Mouse (Mus musculus) gastrocnemius, adult 18-20 months (tissue): ENCODE data around the gene Pcnt. TPM values are rescaled to one million over a fixed set of nuclear protein-coding genes. Genes with fewer than 3 reads are reported as not detected.
A peak's percentile ranks its signal among the peaks of the same experiment; 100 is the strongest.

Experiments used
- DNase-seq: peaks from one replicate; pipeline ENCODE4 v3.0.0; 2021; ENCODE audit warnings: low spot score
- long read RNA-seq, 2 experiments: library from polyadenylated mRNA; stranded (forward); transcript quantifications; one replicate each; pipeline ENCODE4 v2.0.0; 2021
- total RNA-seq, 2 experiments: library from RNA; stranded (reverse); gene quantifications; 2 replicates each; pipeline ENCODE4 v1.2.3; 2021

Pcnt gene
- 10 to 100 TPM; 59.1 to 63.4 TPM for total RNA-seq
- long read RNA-seq, experiment 1, partial matches to known transcripts: 10 of 28 reads
- long read RNA-seq, experiment 1, other reads (novel, unspliced or antisense): 17 of 28 reads
- long read RNA-seq, experiment 2, partial matches to known transcripts: 19 of 35 reads
- long read RNA-seq, experiment 2, other reads (novel, unspliced or antisense): 15 of 35 reads

GRCm38 (mm10) chr10:76442178-76443088, at the start of gene Pcnt:
Gene Pcnt, minus strand, starts transcription at chr10:76442786.
- peak; percentile 98 for DNase-seq

- no peak for DNase-seq
Observed at GRCm38 (mm10) chr10:76489205-76489604, 46.6 kb upstream of the Pcnt start.

GRCm38 (mm10) chr10:76488265-76488664, 45.7 kb upstream of the Pcnt start:
- no peak for DNase-seq

- DNase-seq: no peak
Observed at GRCm38 (mm10) chr10:76486302-76486701, 43.7 kb upstream of the Pcnt start.

- DNase-seq: no peak
Observed at GRCm38 (mm10) chr10:76481480-76481879, 38.9 kb upstream of the Pcnt start.

- no peak for DNase-seq
Observed at GRCm38 (mm10) chr10:76480851-76481250, 38.3 kb upstream of the Pcnt start.

GRCm38 (mm10) chr10:76473759-76474158, 31.2 kb upstream of the Pcnt start:
- no peak for DNase-seq

- DNase-seq: peak; percentile 88
Observed at GRCm38 (mm10) chr10:76468203-76469162, 25.9 kb upstream of the Pcnt start, which contains the start of the genes Mcm3ap and Ybey. Gene Mcm3ap, plus strand, starts transcription at chr10:76468927. Gene Ybey, minus strand, starts transcription at chr10:76469114.

- no peak for DNase-seq
Observed at GRCm38 (mm10) chr10:76462721-76463120, 20.1 kb upstream of the Pcnt start.

- DNase-seq: no peak
Observed at GRCm38 (mm10) chr10:76462312-76462711, 19.7 kb upstream of the Pcnt start.

GRCm38 (mm10) chr10:76461255-76461654, 18.7 kb upstream of the Pcnt start:
- no peak for DNase-seq

- peak; percentile 42 for DNase-seq
Observed at GRCm38 (mm10) chr10:76455289-76455688, 12.7 kb upstream of the Pcnt start.

- peak; percentile 26 for DNase-seq
Observed at GRCm38 (mm10) chr10:76448851-76449250, 6.3 kb upstream of the Pcnt start, which contains the start of gene 2610028H24Rik. Gene 2610028H24Rik, plus strand, starts transcription at chr10:76449081.

GRCm38 (mm10) chr10:76447406-76448229, 5.0 kb upstream of the Pcnt start:
- DNase-seq: peak; percentile 77

- no peak for DNase-seq
Observed at GRCm38 (mm10) chr10:76445996-76446681, 3.6 kb upstream of the Pcnt start.

GRCm38 (mm10) chr10:76440281-76440680, 2.3 kb downstream of the Pcnt start, which contains the start of gene AC141477.1:
Gene AC141477.1, minus strand, starts transcription at chr10:76440444.
- no peak for DNase-seq

GRCm38 (mm10) chr10:76439107-76439890, 3.3 kb downstream of the Pcnt start:
- no peak for DNase-seq

GRCm38 (mm10) chr10:76433925-76434324, 8.7 kb downstream of the Pcnt start:
- no peak for DNase-seq

- no peak for DNase-seq
Observed at GRCm38 (mm10) chr10:76425674-76426073, 16.9 kb downstream of the Pcnt start.
